Mouse (Mus musculus): Measurements from ENCODE around the gene Ndufb10.
A peak's percentile ranks its signal among the peaks of the same experiment; 100 is the strongest.

Ndufb10 gene

GRCm38 (mm10) chr17:24724184-24724583 is at the start of gene Ndufb10:
Gene Ndufb10, minus strand, starts transcription at chr17:24724478.
- peak; percentile 98 for DNase-seq

GRCm38 (mm10) chr17:24773241-24773640 is 49.0 kb upstream of the Ndufb10 start:
- DNase-seq: no peak

DNA sequence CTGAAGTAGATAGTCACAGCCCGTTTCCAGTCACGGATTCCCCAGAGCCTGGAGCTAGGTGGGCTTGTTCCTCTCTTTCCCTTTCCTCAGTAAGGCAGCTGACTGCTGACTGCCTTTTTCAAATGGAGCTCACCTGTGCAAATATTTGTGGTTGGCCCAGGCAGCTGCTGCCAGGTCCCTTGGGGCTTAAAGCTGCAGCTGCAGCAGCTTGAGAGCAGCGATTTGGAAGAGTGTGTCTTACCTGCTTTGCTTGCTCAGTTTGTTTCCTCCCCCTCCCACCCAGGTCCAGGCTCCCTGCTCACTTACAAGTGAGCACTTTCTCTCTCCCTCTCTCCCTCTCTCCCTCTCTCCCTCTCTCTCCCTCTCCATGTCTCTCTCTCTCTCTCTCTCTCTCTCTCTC is 44.9 kb upstream of the Ndufb10 start:
- no peak for DNase-seq

DNA sequence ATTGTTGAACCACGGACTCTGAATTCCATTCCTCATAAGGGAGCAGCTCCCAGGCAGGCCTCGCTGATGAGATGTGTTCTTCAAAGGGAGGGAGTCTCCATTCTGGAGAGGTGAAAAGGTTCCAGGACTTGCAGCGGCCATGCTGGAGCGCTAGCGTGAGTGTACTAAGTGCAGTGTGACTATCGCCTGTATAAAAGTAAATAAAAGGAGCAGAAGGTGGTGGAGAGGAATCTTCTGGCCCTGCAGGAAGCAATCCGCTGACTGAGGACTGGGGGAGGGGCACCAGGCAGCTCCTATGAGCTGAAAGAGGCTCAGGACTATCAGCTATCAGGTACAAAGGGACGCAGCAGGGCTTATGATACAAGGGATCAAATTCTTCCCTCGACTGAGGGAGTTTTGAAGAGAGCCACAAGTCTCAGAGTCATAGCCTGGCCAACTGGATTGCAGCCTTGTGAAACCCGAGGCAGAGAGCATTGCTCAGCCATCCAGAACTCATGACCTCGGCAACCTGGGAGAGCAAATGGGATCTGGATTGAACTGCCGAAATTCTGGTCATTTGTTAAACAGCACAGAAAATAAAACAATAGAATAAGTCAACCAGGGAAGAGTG is 42.1 kb upstream of the Ndufb10 start:
- DNase-seq: no peak

DNA sequence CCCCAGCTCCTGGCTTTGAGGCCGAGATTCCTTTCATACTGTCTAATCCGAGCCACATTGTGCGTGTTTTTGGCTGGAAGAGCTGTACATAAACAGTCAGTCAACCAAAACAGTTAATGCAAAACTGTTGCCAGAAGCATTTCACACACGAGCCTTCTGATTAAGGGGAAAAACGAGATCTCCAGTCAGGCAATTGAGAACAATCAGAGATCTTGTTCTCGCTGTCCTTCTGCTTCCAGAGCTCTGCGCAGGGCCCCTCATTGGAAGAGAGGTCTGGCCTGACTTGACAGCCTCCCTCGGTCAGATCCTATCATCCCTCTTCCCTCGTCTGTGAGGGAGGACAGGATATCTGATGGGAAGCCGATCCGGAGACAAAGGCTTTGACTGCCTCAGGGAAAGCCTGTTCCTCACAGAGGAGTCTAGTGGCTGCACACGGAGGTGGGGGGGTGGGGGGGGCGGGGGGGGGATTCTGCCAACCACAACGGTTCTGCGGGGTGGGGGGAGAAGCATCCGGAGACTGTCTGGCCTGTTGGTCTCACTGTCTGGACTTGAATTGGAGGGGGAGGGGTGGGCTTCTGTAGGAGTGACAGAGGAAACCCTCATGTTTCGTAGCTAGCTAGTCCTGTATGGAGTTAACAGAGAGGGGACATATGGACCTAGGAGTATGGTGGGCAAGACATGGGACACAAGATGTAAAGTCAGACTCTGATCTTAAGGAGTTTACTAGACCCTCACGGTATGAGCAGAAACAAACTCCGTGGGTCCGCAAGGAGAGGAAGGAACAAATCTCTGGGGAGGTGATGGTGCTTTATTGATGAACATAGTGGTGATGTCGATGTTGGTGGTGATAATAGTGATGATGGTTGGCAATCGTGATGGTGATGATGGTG is 41.0 kb upstream of the Ndufb10 start:
- DNase-seq: no peak

DNA sequence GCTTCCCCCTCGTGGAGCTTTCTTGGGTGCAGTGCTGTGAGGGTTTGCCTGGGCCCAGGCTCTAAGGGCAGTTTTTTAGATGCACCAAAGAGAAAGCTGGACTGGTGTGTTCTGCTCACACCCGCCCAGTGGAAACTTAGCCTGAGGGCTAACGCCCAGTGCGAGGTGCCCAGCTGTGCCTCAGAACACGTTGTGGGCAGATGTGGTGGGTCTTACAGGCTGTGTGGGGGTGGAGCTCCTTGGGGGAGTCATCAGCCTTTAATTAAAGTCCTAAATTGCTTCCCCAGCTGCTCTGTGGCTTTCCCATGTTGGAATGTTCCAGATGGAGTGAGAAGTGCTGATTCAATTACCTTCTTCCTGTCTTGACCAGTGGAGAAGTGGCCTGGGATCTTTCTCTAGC is 36.8 kb upstream of the Ndufb10 start:
- no peak for DNase-seq

DNA sequence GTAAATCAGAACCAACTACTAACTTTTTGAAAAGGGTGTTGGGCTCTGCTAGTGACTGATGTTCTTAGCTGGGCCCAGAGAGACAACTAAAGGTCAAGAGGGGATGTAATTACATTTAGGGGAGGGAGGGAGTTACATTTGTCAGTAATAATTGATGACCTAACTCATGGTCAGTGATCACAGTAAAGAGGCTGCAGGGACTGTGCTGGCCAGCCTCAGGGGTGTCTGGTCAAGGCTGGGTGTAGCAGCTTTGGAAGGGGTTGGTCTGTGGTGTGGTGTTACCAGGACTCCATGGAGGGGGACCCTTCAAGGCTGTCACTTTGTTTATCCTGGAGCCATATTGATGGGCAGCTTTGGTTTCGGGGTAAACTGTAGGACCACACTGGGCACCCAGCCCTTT is 33.1 kb upstream of the Ndufb10 start:
- DNase-seq: no peak

DNA sequence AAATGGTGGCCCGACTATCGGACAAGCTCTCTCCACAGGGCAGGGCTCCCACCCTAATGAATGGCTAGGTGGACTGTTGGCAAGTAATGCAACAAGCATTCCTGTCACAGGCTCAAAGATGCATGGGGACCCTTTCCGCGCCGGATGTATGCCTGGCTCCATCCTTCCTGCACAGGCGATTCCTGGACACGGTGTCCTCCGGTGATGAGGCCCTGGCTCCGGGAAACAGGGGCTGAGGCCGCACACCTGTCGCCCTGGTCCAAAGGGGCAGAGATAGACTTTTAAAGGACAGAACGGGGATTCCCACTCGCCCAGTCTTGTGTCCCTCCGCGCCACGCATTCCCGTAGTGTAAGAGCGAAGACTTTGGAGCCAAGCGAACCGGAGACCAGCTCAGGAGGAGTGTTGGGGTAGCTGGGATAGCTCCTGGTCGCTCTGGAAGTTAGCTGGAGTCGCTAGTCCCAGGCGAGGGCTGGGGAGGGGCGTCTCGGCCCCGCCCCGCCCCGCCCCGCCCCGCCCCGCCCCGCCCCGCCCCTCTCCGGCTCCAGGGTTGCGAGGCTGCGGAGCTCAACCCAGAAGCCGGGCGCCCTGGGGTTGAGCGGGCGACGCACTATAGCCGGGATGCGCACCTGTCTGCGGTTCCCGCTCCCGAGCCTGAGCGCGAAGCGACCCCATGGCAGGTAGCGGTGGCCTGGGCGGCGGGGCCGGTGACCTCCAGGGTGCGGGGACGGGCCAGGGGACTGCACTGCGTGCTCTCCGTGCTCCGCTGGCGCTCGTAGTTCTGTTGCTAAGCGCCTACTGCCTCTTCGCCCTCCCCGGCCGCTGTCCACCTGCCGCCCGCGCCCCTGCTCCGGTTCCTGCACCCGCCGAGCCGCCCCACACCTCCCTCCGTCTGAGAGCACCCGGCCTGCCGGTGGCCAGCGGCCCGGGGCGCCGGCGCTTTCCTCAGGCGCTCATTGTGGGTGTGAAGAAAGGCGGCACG is 28.4 kb upstream of the Ndufb10 start, which contains the start of gene Hs3st6:
Hs3st6 (plus strand) TSS at position 574 of the 980 bp plus-strand sequence.
- DNase-seq: peak; percentile 33 to 37

DNA sequence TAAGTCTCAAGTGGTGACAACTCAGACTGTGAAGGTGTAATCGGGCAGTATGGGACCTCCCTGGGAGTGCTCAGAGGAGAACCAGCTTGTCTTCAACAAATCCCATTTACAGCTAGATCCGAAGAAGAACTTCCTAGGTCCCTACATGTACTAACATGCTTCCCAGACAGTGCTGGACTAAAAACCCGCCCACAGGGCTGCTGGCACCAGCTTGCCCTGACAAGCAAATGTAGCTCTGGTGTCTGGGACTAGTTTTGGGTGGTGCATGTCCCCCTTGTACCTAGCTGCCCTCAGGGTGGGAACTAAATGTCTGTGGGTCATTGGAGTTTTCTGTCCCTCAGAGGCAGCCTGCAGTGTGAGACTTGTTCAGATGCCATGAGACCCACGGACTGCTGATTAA is 27.2 kb upstream of the Ndufb10 start:
- no peak for DNase-seq

DNA sequence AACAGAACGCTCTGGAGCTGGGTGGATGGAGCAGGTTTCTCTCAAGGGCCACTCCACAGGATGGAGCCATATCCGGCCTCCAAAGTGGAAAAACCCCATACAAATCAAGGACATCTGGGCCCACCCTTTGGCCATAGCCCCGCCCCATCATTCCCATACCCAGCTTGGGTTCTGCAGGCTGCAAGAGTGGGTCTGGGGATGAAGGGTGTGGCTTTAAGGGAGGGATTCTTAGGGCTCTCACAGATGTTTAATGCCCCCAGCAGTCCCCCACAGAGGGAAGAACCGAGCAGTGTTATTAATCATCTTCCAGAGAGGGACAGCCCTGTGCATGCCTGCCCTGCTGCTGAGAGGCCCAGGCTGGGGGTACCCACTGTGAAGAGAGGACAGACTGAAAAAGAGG is 22.7 kb upstream of the Ndufb10 start:
- no peak for DNase-seq

GRCm38 (mm10) chr17:24745526-24746497 is 21.5 kb upstream of the Ndufb10 start:
- DNase-seq: peak; percentile 85 to 88

- no peak for DNase-seq
Observed at GRCm38 (mm10) chr17:24744381-24744780, 20.1 kb upstream of the Ndufb10 start.

- DNase-seq: no peak
Observed at GRCm38 (mm10) chr17:24743896-24744295, 19.6 kb upstream of the Ndufb10 start.

DNA sequence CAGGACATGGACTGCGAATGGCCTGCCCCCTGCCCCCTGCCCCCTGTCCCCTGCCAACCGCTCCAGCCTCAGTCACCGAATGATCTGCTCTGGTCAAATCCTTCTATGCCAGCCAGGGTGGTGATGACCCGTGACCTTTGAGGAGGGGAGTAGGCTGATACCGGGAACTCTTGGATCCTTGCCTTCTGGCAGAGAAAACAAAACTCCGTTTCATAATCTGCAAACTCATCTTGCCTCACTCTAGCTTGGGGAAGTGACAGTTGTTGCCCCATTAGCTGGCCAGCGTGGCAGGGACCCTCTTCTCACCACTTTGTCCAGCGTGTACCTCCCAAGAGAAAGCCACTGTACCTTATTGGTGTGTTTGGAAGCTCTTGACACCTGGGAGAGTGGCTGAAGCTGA is 18.0 kb upstream of the Ndufb10 start:
- no peak for DNase-seq

DNA sequence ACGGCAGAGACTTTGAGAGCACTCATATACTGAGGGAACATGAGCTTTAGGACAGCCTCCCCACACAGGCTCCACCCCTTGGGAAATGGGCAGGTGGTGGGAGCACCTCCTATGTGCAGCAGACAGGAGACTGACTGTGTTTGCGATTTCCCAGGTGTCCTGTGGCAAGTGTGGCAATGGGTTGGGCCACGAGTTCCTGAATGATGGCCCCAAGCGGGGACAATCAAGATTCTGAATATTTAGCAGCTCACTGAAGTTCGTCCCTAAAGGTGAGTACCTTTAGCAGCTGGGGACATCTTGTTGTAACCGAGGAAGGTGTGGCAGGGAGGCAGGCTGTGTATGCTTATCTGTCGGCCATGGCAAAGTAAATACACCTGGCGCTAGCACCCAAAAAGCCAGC is 15.6 kb upstream of the Ndufb10 start:
- no peak for DNase-seq

GRCm38 (mm10) chr17:24738238-24738637 is 14.0 kb upstream of the Ndufb10 start:
- no peak for DNase-seq

DNA sequence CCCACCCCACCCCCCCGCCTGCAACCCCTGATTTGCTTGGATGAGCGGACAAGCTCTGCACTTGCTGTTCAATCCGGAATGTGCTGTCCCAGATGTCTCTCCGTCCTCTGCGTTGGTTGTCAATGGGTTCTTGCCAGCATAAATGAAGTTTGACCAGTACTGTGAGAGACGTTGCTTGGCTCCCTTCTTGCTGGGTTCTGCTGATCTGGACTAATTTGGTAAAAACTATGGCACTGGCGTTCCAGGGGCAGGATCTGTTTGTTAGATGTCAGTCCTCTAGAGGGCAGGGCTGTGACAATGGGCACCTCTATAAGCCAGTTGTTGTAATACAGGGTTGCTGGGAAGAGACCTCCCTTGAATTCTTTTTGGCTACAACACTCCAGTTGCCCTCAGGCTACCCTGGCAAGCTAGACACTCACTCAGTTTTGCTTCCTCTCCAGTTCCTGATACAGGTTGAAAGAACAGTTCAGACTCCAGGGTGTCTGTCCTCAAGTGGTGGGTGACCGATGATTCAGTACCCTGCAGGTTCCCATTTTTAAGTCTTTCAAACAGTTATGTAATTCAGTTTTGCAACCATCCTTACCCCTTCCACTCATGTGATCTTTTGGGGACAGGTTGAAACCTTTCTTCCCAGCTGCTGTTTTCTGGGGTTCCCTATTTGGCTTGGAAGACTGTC is 13.0 kb upstream of the Ndufb10 start:
- DNase-seq: no peak

GRCm38 (mm10) chr17:24736330-24737051 is 12.2 kb upstream of the Ndufb10 start, which contains the start of gene Msrb1:
Gene Msrb1, plus strand, starts transcription at chr17:24736642.
- peak; percentile 91 to 94 for DNase-seq

DNA sequence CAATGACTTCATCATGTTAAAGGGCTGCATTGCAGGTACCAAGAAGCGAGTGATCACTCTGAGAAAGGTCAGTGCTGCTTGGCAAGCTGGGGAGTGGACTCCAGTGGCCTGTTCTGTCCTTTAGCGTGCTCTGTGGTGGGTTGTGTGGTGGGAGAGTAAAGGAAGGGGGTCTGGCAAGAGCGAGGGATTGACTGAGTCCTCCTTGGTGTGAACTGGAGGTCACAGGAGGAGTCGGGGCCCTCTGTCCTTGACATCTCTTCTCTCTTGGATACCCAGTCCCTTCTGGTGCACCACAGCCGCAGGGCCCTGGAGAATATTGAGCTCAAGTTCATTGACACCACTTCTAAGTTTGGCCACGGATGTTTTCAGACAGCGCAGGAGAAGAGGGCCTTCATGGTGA is 11.2 kb upstream of the Ndufb10 start:
- no peak for DNase-seq

DNA sequence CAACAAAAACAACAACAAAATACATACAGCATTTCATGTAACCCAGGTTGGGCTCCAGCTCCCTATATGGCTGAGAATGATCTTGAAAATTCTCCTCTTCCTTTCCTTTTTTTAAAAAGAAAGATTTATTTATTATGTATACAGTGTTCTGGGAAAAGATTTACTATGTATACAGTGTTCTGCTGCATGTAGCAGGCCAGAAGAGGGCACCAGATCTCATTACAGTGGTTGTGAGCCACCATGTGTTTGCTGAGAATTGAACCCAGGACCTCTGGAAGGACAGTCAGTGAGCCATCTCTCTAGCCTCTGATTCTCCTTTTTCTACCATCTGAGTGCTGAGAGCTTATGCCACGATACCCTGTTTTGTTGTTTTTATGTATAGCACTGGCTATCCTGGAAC is 10.2 kb upstream of the Ndufb10 start:
- no peak for DNase-seq
